Mouse (Mus musculus) CH12.LX (cell line): Measurements from ENCODE around the gene Gm17268. TPM values are rescaled to one million over a fixed set of nuclear protein-coding genes. Genes with fewer than 3 reads are reported as not detected.

Experiments
- DNase-seq: peaks from one replicate; pipeline ENCODE4 v3.0.0-alpha.2; 2013; ENCODE audit errors: extremely low read depth
- H3K27ac ChIP-seq: 2 replicates; pipeline ENCODE4 v1.5.1; 2012; ENCODE audit warnings: low read depth, mild to moderate bottlenecking, control low read depth, moderate library complexity; ENCODE audit not compliant: insufficient read depth
- H3K27me3 ChIP-seq: replicated peaks from 2 replicates; pipeline ENCODE3; 2012; ENCODE audit warnings: inconsistent platforms
- H3K36me3 ChIP-seq, 2 experiments: replicated peaks in 1 of 2; 2 replicates each; pipeline versions ENCODE3 to v1.6.1; 2012; ENCODE audit warnings: inconsistent platforms in 1 of 2, low read length in 1 of 2, mild to moderate bottlenecking in 1 of 2, mixed read lengths in 1 of 2, moderate library complexity in 1 of 2; ENCODE audit not compliant: control insufficient read depth in 1 of 2, insufficient read depth in 1 of 2
- H3K4me1 ChIP-seq, 2 experiments: 2 replicates each; pipeline ENCODE4 v1.6.1; 2012; ENCODE audit warnings: inconsistent platforms in 1 of 2, moderate library complexity in 1 of 2; ENCODE audit not compliant: insufficient read depth in 2 of 2, control insufficient read depth in 1 of 2
- H3K4me2 ChIP-seq: 2 replicates; pipeline ENCODE4 v1.6.1; 2012; ENCODE audit warnings: low read depth, mild to moderate bottlenecking, control low read depth; ENCODE audit not compliant: poor library complexity, insufficient read depth, severe bottlenecking
- H3K4me3 ChIP-seq, 3 experiments: fragments of 150-350 bp in 1 of 3; sonication (generic) in 1 of 3; replicated peaks in 1 of 3; 2 replicates each; pipeline versions ENCODE3 to v1.5.1; 2011 to 2012; ENCODE audit warnings: low read depth in 2 of 3, low read length in 2 of 3, mild to moderate bottlenecking in 2 of 3, moderate library complexity in 2 of 3, control low read depth in 1 of 3, improper control_type of control experiment in 1 of 3, inconsistent platforms in 1 of 3, mixed read lengths in 1 of 3; ENCODE audit not compliant: poor library complexity in 1 of 3
- H3K79me2 ChIP-seq: replicated peaks from 2 replicates; pipeline ENCODE4 v1.6.1; 2012; ENCODE audit warnings: mild to moderate bottlenecking, moderate library complexity; ENCODE audit not compliant: control insufficient read depth, poor library complexity, insufficient read depth, severe bottlenecking; ENCODE audit errors: extremely low read depth
- H3K9ac ChIP-seq: 2 replicates; pipeline ENCODE4 v1.6.1; 2012; ENCODE audit warnings: low read depth, mild to moderate bottlenecking, control low read depth, moderate library complexity; ENCODE audit not compliant: insufficient read depth
- H3K9me3 ChIP-seq: replicated peaks from 2 replicates; pipeline ENCODE3; 2012; ENCODE audit warnings: low read length, inconsistent platforms, mixed read lengths
- BHLHE40 ChIP-seq: IDR thresholded peaks from 2 replicates; pipeline ENCODE4 v1.6.1; 2011; ENCODE audit warnings: mild to moderate bottlenecking, low read depth, low read length, improper control_type of control experiment
- E2F4 ChIP-seq: IDR thresholded peaks from 2 replicates; pipeline ENCODE4 v1.6.1; 2011; ENCODE audit warnings: low read depth, low read length, improper control_type of control experiment; ENCODE audit not compliant: insufficient replicate concordance
- ELF1 ChIP-seq: IDR thresholded peaks from 2 replicates; pipeline ENCODE4 v1.6.1; 2014; ENCODE audit warnings: low read depth, mild to moderate bottlenecking, inconsistent platforms, low read length, improper control_type of control experiment
- EP300 ChIP-seq: IDR thresholded peaks from 2 replicates; pipeline ENCODE4 v1.6.1; 2011; ENCODE audit warnings: low read length, improper control_type of control experiment
- ETS1 ChIP-seq: conservative IDR thresholded peaks from 2 replicates; pipeline ENCODE4 v1.6.1; 2012; ENCODE audit warnings: low read depth, mild to moderate bottlenecking, inconsistent platforms, low read length, improper control_type of control experiment, moderate library complexity
- GABPA ChIP-seq: IDR thresholded peaks from 2 replicates; pipeline ENCODE4 v1.6.1; 2012; ENCODE audit warnings: low read depth, low read length, improper control_type of control experiment, inconsistent platforms; ENCODE audit not compliant: insufficient replicate concordance
- JUN ChIP-seq: IDR thresholded peaks from 2 replicates; pipeline ENCODE4 v1.6.1; 2011; ENCODE audit warnings: low read depth, mild to moderate bottlenecking, low read length, improper control_type of control experiment, moderate library complexity; ENCODE audit not compliant: insufficient read depth
- MAX ChIP-seq: IDR thresholded peaks from 2 replicates; pipeline ENCODE4 v1.6.1; 2011; ENCODE audit warnings: low read length, improper control_type of control experiment
- PAX5 ChIP-seq: IDR thresholded peaks from 2 replicates; pipeline ENCODE4 v1.6.1; 2012; ENCODE audit warnings: low read length, inconsistent platforms, mixed read lengths
- RAD21 ChIP-seq: IDR thresholded peaks from 2 replicates; pipeline ENCODE4 v1.6.1; 2011; ENCODE audit warnings: low read depth, mild to moderate bottlenecking, low read length, improper control_type of control experiment, moderate library complexity
- RCOR1 ChIP-seq: conservative IDR thresholded peaks from 2 replicates; pipeline ENCODE4 v1.6.1; 2012; ENCODE audit warnings: low read depth, mild to moderate bottlenecking, inconsistent platforms, low read length, improper control_type of control experiment
- TCF12 ChIP-seq: IDR thresholded peaks from 2 replicates; pipeline ENCODE4 v1.6.1; 2014; ENCODE audit warnings: low read depth, mild to moderate bottlenecking, inconsistent platforms, low read length, improper control_type of control experiment
- USF1 ChIP-seq: IDR thresholded peaks from 2 replicates; pipeline ENCODE4 v1.6.1; 2014; ENCODE audit warnings: low read depth, mild to moderate bottlenecking, inconsistent platforms, low read length, improper control_type of control experiment
- ZNF384 ChIP-seq: IDR thresholded peaks from 2 replicates; pipeline ENCODE4 v1.6.1; 2012; ENCODE audit warnings: low read depth, low read length, improper control_type of control experiment, inconsistent platforms
- dilution Hi-C: fragments of 300-500 bp; cut with MboI; formaldehyde crosslinking; loops from 2 replicates; pipeline ENCODE4 v1.14.3; 2020; ENCODE audit warnings: low sequenced_read_pairs; ENCODE audit not compliant: extremely low pct_unique_long_range_greater_than_20kb, extremely low pct_ligation_motif_present
- in situ Hi-C: fragments of 300-500 bp; cut with MboI; formaldehyde crosslinking; loops from 3 replicates; pipeline ENCODE4 v1.14.3; 2019; ENCODE audit warnings: low sequenced_read_pairs, low pct_ligation_motif_present, low pct_unique_long_range_greater_than_20kb, mixed read lengths
- polyA plus RNA-seq: library from polyadenylated mRNA; unstranded; fragments of >175 nt; gene quantifications from 2 replicates; pipeline ENCODE4 v1.2.1, GENCODE M21; 2012; ENCODE audit warnings: low read depth; ENCODE audit not compliant: insufficient read length
- total RNA-seq, 2 experiments: library from RNA; depleted of rRNA; stranded (reverse); fragments of 300-350 nt in 1 of 2; fragments of >200 nt in 1 of 2; gene quantifications; 2 replicates each; pipeline ENCODE4 v1.2.3; 2012 to 2014

Gene Gm17268
- total and polyA plus RNA-seq, 3 experiments, result not detected

- H3K4me1 ChIP-seq, result peaks cover 10 to 42% of the 10 kb centered on the region in 2 experiments; a peak in 3 of 4 replicates
- peaks cover 4% of the 10 kb centered on the region for H3K27me3 ChIP-seq
- H3K9me3 ChIP-seq, result no peaks in the 10 kb centered on the region
- H3K27ac ChIP-seq, result no peak overlapping the region
- in situ Hi-C loops, result no loop called here
- no peaks in the 10 kb centered on the region for H3K36me3 ChIP-seq
- no peak for DNase-seq
- TF ChIP-seq E2F4, result no peak
- dilution Hi-C loops, result no loop called here
- H3K4me2 ChIP-seq, result no peak overlapping the region
- H3K9ac ChIP-seq, result no peak overlapping the region
- no peaks in the 10 kb centered on the region for H3K79me2 ChIP-seq
- no peak overlapping the region for H3K4me3 ChIP-seq
These were observed 23.3 kb downstream of the Gm17268 start for GRCm38 (mm10) chr11:82015066-82015465.

- in situ Hi-C loops (no loop called here), dilution Hi-C loops (no loop called here)
- no peaks in the 10 kb centered on the region for H3K36me3 ChIP-seq
- no peak overlapping the region for H3K4me2 ChIP-seq
- peaks cover 7% of the 10 kb centered on the region for H3K27me3 ChIP-seq
- H3K9me3 ChIP-seq, result no peaks in the 10 kb centered on the region
- no peak for DNase-seq
- no peak overlapping the region for H3K9ac ChIP-seq
- H3K79me2 ChIP-seq, result no peaks in the 10 kb centered on the region
- no peak for TF ChIP-seq ELF1
- no peak for TF ChIP-seq USF1
- no peak for TF ChIP-seq MAX
- TF ChIP-seq JUN, result no peak
- no peak for TF ChIP-seq TCF12
- TF ChIP-seq BHLHE40, result no peak
- TF ChIP-seq EP300, result no peak
- no peak for TF ChIP-seq RCOR1
- no peak for TF ChIP-seq GABPA
- no peak for TF ChIP-seq RAD21
- no peak for TF ChIP-seq PAX5
- TF ChIP-seq ZNF384, result no peak
- no peak for TF ChIP-seq ETS1
- H3K4me1 ChIP-seq, result peaks cover 10 to 29% of the 10 kb centered on the region in 2 experiments; a peak in 3 of 4 replicates
- no peak overlapping the region for H3K4me3 ChIP-seq
- no peak overlapping the region for H3K27ac ChIP-seq
These were observed 24.6 kb downstream of the Gm17268 start for GRCm38 (mm10) chr11:82013756-82014155.
